Mouse (Mus musculus): Measurements from ENCODE around the gene Prrg4. TPM values are rescaled to one million over a fixed set of nuclear protein-coding genes. Genes with fewer than 3 reads are reported as not detected.
"Not testable (repeated sequence)": the region's sequence is repeated elsewhere in the genome, so short reads cannot be mapped to it uniquely, and the experiment has no call there.

Prrg4 gene
- total RNA-seq (2015) = 1.1 and 1.4 TPM in 2 replicates
- 4.1 and 4.8 TPM in 2 replicates for total RNA-seq (2017)

GRCm38 (mm10) chr2:104849276-104849990, at the start of gene Prrg4:
TSS of gene Prrg4 (minus strand) at chr2:104849876.
- peak; percentile 60 for ATAC-seq (replicated peaks; ENCODE audit: poor library complexity)

GRCm38 (mm10) chr2:104887882-104888566, 38.3 kb upstream of the Prrg4 start:
- ATAC-seq (replicated peaks; ENCODE audit: poor library complexity) = peak; percentile 100

- ATAC-seq (replicated peaks; ENCODE audit: poor library complexity) = not testable (repeated sequence)
Measured at GRCm38 (mm10) chr2:104887331-104887730, 37.7 kb upstream of the Prrg4 start.

GRCm38 (mm10) chr2:104886109-104886508, 36.4 kb upstream of the Prrg4 start:
- ATAC-seq (replicated peaks; ENCODE audit: poor library complexity) = no peak

GRCm38 (mm10) chr2:104878794-104879193, 29.1 kb upstream of the Prrg4 start:
- ATAC-seq (replicated peaks; ENCODE audit: poor library complexity) = no peak

- no peak for ATAC-seq (replicated peaks; ENCODE audit: poor library complexity)
Measured at GRCm38 (mm10) chr2:104869101-104869500, 19.4 kb upstream of the Prrg4 start.

- ATAC-seq (replicated peaks; ENCODE audit: poor library complexity) = no peak
Measured at GRCm38 (mm10) chr2:104867282-104867855, 17.7 kb upstream of the Prrg4 start, which contains the start of gene Ccdc73. TSS of gene Ccdc73 (plus strand) at chr2:104867805.

- peak; percentile 91 for ATAC-seq (replicated peaks; ENCODE audit: poor library complexity)
Measured at GRCm38 (mm10) chr2:104864176-104864860, 14.6 kb upstream of the Prrg4 start.

GRCm38 (mm10) chr2:104860426-104860825, 10.8 kb upstream of the Prrg4 start:
- no peak for ATAC-seq (replicated peaks; ENCODE audit: poor library complexity)

GRCm38 (mm10) chr2:104859060-104859459, 9.4 kb upstream of the Prrg4 start:
- ATAC-seq (replicated peaks; ENCODE audit: poor library complexity) = no peak

GRCm38 (mm10) chr2:104858083-104858482, 8.4 kb upstream of the Prrg4 start:
- not testable (repeated sequence) for ATAC-seq (replicated peaks; ENCODE audit: poor library complexity)

GRCm38 (mm10) chr2:104856218-104856617, 6.5 kb upstream of the Prrg4 start:
- ATAC-seq (replicated peaks; ENCODE audit: poor library complexity) = no peak

GRCm38 (mm10) chr2:104855732-104856131, 6.1 kb upstream of the Prrg4 start:
- no peak for ATAC-seq (replicated peaks; ENCODE audit: poor library complexity)

GRCm38 (mm10) chr2:104854836-104855235, 5.2 kb upstream of the Prrg4 start:
- ATAC-seq (replicated peaks; ENCODE audit: poor library complexity) = no peak

GRCm38 (mm10) chr2:104852546-104852945, 2.9 kb upstream of the Prrg4 start:
- ATAC-seq (replicated peaks; ENCODE audit: poor library complexity) = no peak

- ATAC-seq (replicated peaks; ENCODE audit: poor library complexity) = no peak
Measured at GRCm38 (mm10) chr2:104851686-104852085, 2.0 kb upstream of the Prrg4 start.

- no peak for ATAC-seq (replicated peaks; ENCODE audit: poor library complexity)
Measured at GRCm38 (mm10) chr2:104849991-104850359, 299 bp upstream of the Prrg4 start.

GRCm38 (mm10) chr2:104848235-104849161, 1.2 kb downstream of the Prrg4 start:
- ATAC-seq (replicated peaks; ENCODE audit: poor library complexity) = peak; percentile 54

- ATAC-seq (replicated peaks; ENCODE audit: poor library complexity) = peak; percentile 78
Measured at GRCm38 (mm10) chr2:104847645-104848044, 2.0 kb downstream of the Prrg4 start.

All from megakaryocyte progenitor cell, adult 5-6 weeks (primary cell).